Mouse (Mus musculus): Measurements from ENCODE around the gene Opcml.

Gene Opcml

DNA sequence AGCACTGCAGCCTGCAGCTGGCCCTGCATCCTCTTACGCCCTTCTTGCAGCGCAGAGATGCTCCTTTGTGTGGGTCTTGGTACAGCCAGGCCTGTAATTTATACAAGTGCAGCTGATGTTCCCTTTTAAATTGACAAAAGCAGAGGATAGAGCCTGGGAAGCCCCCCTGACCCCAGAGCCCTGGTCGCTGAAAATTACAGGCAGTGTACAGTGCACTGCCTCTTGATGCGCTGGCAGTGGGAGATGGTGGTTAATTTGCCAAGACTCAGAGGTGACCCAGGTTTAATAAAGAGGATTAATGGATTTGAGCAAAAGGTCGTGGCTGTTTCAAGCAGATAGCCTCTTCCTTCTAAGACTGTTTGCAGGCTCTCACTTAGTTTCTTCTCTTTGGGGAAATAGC is 39.9 kb downstream of the Opcml start:
- DNase-seq (ENCODE audit: low spot score in 2 of 2): no peak

DNA sequence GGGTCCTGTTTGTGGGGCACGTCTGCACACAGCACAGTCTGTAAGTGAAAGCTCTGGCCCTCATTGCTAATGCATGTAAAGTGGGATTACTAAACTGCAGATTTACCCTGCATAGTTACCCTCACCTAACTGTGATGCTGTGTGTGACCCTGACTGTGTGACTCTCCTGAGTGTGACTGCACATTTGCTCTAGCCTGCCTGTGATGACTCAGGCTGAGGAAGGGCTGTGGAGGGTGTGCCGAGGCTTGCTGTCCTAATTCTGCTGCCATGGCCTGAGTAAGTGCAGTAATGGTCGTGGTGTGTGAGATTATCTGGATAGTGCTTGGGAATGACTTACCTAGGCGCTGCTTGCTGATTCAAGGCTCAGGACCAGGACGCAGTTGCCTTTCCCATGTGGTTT is 52.2 kb downstream of the Opcml start:
- DNase-seq (ENCODE audit: low spot score in 2 of 2): no peak

DNA sequence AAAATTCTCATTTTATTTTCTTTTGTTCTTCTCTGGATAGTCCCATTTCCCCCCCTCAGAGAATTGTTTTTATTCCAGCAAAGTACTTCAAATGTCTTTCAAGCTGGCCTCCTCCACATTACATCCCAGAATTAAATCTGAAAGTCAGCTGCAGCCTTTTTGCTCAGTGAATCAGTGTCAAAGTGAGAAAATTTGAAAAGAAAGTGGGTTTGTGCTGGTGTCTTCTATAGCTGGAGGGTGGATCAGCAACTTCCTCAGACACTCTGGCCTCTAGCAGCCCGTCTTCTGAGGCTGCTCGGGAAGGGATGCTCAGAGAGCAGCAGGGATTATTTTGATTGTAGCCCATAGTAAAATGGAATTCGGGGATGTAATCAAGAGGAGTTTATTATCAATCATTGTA is 81.0 kb downstream of the Opcml start:
- no peak for DNase-seq (ENCODE audit: low spot score in 2 of 2)

DNA sequence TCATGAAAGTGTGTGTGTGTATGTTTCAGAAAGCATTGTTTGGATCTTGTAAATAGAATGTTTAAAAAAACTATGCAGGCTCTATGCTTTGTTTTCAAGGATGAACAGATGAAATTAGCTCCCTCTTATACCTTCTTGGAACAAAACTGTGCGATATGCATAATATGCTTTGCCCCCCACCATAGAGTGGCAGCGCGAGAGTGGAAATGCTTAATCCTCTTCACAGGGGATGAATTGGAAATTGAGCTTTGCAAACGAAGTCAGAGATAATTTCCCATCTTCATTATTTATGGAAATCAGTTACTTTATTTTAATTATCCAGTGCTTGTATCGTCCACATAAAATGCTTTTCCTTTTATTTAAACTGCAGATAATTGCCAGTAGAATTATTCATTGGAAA is 99.1 kb downstream of the Opcml start:
- no peak for DNase-seq (ENCODE audit: low spot score in 2 of 2)

DNA sequence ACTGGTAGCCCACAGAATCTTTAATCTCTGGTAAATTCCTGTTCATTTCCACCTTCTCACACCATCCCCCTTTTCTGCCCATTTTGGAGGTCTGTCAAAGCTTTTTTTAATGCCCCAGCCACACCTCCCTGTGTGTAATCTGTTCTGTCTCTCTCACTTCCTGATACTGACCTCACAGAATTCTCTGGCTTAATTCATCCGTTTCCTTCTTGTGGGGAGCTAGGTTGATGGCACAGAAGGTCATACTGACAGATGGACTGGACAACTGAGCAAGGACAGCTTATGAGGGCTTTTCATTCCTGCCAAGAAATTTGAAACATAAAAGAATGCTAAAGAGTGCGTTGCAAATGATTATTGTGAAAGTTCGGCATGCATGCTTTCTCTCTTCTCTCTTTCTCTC is 126.7 kb downstream of the Opcml start:
- no peak for DNase-seq (ENCODE audit: low spot score in 2 of 2)

DNA sequence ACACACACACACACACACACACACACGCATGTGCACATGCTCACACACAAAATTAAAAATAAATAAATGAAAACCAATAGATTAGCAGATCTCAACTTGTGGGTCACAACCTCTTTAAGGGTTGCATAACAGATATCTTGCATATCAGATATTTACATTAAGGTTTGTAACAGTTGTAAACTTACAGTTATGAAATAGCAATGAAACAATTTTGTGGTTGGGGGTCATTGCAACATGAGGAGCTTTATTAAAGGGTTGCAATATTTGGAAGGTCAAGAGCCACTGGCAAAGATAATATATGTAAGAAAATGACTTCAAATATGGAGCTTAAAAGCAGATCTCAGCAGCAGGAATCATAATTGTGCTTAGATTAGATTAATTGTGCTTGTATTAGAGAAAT is 132.9 kb downstream of the Opcml start:
- DNase-seq (ENCODE audit: low spot score in 2 of 2): no peak

DNA sequence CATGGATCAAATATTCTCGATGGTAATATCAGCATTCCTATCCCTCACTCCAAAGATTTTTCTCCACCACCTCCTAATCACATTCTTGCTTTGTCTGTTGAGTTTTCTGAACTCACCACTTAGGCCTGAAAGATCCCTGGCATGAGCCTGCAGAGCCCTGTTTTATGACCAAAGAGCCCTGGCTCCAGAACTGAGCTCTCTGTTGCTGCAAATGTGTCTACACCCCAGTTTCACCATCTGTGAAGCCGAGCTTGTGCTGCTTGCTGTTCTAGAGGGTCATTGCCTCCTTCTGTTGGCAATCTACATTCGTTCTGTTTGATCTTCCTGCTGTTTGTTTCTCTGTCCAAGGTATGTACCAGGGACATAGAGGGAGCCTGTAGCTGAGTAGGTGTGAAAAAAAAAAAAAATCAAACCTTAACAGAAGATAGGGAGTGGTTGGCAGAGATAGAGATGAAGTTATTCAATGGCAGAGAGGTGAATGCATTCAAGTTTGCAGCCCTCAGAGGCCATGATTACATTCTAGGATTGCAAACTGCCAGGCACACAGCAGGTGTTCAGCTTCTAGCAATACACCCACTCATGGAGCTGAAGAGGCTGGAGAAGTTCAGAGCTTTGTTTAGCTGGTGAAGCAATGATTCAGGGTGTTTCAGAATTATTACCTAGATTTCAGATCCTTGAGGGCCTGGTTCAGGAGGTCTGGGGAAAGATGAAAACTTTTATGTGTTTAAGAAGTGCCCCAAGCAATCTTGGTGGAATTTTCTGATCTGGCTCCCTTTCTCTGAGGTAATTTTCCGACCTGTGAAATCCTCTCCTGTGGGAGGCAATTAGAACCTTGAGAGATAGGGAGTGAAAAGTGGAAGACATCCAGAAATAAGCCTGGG is 133.6 kb downstream of the Opcml start:
- DNase-seq (ENCODE audit: low spot score in 2 of 2): no peak

DNA sequence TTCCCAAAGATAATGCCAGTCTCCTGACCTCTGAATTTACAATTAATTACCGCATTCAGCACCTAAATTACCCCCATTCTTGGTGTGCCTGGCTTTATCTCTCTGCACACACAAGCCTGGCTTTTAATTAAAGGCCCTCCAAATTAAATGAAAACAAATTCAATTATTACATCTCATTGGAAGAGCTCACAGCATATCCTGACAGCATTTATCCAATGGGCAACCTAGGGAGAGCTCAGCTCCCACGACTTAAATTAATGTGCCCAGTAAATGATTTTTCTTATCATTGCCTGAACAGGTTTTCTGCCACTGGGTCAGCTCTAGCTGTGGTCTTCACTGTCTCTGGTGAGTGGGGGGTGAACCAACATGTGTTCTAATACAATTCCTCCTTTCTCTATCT is 135.1 kb downstream of the Opcml start:
- no peak for DNase-seq (ENCODE audit: low spot score in 2 of 2)

DNA sequence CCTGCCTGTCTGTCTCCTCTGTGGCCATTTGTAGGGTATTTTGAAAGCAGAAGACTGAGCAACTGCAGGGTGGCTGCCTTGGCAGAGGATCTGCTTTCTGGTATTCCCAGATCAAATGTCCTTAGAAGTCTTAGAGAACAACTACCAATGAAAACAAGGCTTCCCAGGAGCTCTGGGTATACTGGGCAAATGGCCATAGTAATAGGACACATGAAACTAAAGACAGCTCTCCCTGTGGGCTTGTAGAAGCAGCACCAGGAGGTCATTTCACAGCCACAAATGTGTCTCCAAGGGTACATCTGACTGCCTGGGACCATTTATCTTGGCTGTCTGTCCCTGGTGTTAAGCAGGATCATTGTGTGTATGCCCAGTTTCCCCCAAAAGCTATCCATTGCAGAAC is 146.7 kb downstream of the Opcml start:
- no peak for DNase-seq (ENCODE audit: low spot score in 2 of 2)

DNA sequence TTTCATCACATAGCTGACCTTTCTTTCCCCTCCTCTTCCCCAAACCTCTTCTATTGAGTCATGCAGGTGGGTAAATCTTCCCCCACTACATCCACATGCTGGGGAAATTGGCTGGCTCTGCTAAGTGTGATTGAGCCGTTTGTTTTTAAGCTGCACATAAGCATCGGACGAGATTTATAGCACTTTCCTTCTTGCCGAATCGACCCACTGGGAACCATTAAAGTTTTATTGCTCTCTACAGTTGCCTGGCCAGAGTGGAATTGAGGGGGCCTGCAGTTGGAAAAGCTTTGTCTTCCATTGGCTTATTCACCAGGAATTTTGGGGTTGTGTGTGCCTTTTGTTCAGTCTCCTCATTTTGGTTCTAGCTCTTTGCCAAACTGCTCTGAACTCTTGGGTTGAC is 147.1 kb downstream of the Opcml start:
- DNase-seq (ENCODE audit: low spot score in 2 of 2): no peak

DNA sequence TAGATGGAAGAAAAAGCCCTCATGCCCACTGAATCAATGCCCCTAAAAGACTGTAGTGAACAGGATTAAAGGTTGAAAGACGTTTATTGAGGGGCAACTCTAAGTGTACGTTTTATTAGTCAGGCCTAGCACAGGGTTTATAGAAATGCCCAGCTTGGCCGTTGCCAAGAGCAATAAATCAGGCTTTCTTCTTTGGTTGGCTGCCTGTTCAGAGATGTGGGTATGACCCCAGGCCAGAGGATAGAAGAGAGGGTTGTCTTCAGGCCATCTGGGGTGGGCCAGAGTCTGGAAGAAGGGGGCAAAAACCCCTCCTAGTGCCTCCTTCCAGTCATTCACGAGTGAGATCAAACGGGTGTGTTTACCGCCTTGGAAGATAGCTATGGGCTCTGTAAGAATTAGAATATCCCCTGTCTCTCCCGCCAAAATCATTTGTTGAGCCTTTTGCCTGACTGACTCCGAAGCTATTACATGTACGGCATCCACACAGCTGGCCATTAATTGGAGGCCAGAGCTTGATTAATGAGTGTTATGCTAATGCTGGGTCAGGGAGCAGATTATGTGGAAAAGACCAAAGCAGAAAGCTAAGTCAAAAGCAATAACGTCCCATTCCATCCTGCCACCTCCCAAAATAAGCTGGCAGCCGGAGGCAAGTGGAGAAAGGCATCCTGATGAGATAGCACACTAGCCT is 154.9 kb downstream of the Opcml start:
- no peak for DNase-seq (ENCODE audit: low spot score in 2 of 2)

DNA sequence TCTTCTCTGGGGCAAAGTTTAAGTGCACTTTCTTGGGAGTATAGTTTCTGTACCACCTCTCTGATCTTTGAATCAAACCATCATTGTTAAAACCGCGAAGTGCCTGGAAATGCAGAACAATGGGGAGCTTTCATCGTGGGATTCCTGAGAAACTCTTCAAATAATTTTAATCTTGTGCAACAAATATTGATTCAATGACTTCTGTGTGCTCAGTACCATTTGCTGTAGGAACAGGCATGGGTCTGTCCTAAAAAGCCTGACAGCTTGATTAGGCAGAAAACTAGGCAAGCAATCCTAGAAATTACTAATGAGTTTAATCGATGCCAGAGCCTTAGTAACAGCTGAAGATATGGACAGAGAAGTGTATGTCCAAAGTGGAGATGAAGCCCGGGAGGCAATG is 160.5 kb downstream of the Opcml start:
- DNase-seq (ENCODE audit: low spot score in 2 of 2): no peak

DNA sequence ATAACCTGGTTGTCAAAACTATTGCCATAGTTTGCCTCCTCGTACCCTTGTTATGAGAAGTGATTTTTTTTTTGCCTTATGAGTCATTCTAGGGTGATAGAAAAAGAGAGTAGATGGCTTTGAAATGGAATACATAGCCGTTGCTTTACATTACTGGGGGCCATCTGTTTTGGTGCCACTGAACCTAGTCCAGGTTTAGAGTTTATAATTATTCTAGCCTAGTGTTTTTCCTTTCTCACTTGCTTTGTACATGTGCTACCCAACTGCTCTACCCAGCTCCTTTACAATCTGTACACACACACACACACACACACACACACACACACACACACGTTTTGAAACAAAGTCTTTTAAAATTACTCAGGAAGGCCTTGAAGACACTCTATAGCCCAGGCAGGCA is 171.1 kb downstream of the Opcml start:
- no peak for DNase-seq (ENCODE audit: low spot score in 2 of 2)

DNA sequence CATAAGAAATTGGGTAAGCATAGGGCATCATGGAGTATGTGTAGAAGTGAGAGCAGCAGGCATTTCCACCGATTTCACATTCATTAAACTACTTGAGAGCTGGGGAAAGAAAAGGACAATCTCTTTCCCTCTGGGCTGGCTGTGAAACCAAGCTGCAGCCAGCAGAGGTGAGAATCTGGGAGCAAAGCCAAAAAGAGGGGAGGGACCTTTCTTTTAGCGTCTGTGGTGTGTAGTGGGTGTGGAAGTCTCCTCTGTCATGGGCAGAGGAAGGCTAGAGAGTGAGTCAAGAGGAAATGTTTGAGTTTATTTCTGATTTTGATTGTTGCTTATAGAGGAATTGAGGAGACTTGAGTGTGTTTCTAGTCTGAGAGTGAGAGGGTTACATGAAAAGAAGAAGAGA is 172.8 kb downstream of the Opcml start:
- no peak for DNase-seq (ENCODE audit: low spot score in 2 of 2)

DNA sequence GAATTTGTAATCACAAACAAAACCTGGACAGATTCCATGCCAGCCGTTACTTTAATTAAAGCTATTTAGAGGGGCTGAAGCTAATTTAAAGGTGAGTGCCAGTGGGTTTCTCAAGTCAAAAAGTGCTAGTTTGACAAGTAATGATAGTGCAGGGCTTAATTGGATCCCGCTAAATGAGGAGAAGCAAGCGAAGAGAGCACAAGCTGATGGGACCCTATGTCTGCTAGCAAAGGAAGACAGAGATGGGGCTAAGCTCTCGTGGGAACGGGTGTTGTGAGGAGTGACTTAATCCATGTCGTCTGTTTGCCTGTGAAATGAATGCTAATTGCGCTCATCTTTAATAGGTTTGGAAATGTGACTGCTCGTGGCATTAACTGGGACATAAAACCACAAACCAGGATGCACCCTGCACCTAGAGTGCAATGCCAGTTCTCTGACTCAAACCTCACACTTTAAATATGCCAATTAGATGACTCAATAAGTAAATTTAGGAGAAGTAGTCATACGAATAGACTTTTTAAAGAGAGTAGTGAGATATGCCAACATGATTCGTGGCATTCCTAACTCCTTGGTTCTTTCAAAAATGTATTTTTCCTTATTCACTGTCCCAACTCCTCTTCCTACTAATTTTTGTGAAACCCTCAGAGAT is 174.5 kb downstream of the Opcml start:
- no peak for DNase-seq (ENCODE audit: low spot score in 2 of 2)

DNA sequence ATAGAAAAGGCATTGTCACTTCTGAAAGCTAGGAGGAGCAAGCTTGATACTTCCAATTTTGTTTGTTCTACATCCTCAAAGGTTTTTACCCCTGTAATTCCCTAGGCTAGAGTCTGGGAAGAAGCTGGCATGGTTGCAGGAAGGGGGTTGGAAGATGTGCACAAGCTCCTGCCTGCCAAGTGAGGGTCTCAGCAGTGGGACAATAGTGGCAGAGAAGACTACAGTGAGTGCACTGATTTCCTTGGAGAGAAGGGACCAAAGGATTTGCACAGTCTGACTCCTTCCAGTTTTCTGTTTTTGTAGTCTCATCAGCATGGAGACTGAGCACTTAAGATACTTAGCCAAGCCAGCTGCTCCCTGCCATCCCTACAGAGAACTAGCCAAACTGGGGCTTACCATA is 177.7 kb downstream of the Opcml start:
- no peak for DNase-seq (ENCODE audit: low spot score in 2 of 2)

DNA sequence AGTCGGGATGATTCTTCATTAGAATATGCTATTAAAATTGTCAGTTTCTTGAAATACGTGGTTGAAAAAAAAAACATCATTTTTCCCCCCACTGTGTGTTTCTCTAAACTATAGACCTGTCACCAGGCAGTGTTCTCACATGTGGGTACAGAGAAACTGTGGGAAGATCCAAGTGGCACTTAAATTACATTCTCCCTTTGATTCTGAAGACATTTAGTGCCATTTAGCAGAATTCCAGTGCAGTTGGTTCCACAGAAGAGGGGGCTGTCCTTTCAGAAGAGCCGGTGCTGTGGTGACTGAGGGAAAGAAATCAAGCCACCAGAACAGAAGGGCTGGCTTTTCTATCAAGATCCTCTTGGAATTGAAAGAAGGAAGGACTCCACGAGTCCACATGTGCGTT is 181.7 kb downstream of the Opcml start:
- DNase-seq (ENCODE audit: low spot score in 2 of 2): no peak

DNA sequence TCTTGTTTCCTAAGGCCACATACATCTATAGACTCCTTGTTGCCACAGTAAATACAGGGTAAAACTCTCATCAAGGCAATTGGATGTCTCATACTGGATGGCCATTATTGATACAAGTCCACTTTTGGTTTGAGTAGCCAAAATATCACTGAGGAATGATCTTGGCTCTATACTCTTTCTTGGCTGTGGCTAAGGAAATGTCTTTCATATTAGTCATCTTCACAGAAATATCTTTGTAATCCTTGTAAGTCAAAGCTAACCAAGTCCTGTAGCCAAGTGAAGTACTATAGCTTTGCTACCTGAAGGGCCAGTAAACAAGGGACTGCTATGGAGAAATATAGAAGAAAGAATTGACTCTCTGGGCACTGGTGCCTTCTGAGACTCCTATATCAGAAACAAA is 192.0 kb downstream of the Opcml start:
- DNase-seq (ENCODE audit: low spot score in 2 of 2): no peak

DNA sequence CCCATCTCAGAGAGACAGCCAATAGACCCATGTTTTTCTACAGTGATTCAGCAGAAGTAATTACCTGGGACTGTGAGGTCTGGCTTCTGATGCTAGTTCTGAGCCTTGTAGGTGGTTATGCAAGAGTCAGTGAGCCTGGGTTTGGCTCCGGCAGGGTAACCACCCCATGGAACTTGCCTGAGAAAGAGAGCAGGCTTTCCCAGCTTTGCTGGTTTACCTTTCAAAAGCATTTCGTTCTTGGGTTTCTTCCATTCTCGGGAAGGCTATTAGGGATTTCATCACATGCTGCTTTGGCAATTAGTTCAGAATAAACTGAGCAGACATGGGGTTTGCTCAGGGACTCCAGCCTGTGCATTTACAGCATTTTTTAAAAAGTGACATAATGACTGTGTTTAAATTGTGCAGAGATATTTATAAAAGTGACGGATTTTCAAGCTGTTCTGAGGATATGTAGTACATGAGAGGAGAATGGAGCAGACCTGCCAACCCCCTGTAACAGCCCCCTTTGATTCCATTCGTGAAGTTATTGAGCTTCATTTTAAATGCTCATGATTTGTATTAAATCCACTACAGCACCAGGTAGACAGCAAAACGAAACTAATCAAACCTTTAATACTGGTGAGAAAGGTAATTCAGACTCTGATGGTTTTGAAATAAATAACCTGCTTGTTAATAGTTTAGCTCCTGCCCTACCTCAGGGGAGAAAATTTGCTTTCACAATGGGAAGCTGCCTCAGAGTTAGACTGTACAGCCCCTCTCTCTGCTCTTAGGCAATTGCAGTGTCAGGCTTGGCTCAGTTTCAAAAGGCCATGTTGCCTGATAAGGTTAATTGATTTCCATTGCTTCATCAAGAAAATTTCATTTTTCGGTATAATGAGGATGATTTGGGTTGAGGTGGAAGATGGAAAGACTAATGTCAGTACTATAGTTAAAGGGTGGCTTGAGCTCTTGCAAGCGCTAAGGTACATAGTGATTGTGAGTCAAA is 196.3 kb downstream of the Opcml start:
- no peak for DNase-seq (ENCODE audit: low spot score in 2 of 2)

DNA sequence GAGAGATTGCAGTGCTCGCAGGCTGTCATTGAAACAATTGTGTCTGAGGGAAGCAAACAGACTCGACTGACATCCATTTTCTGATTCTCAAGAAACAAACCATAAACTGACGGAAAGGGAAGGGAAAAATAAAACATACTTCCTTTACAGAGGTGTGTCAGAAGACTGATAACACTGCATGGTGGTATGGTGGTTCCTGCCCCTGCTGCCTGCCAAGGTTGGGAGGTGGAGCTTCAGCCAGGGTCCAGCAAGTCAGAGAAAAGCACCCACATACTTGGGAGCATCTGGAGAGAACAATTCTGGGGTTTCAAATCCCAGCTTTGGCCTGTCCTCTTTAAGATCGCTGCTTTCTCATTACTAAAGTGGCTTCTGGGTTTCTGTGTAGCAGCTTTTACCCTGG is 201.0 kb downstream of the Opcml start:
- DNase-seq (ENCODE audit: low spot score in 2 of 2): no peak

DNA sequence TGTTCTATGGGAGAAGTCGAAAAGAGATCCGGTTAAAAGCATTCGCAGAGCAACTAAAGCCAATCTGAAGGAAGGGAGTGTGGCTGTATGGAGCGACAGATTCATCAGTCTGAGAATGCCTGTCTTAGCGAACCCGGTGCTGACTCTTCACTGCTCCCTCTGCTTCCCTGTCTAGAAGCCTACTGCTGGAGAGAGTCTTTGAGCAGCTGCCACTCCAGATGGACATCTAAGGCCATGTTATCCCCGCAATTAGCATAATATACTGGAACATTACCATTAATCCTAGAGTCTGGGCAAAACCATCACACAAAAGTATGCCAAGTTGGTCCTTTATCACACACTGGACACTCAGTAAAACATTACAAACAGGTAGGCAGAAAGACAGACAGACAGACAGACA is 206.0 kb downstream of the Opcml start:
- DNase-seq (ENCODE audit: low spot score in 2 of 2): no peak

DNA sequence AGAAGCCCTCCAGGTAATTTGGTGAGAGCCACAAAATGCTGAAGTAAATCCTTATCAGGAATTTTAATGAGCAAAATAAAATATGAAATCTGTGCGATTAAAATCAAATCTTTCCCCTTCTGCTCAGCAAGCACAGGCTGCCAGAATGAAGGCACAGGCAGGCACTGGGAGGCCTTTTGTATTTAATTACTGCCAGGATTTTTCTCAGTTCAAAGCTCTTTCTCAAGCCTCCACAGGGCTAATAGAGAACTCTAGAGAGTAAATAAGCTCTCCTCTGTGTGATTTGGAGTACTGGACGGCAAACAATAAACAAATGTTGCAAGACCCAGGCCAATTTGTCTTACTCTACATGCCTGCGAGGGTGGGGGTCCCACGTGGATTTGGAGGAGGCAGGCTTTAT is 208.2 kb downstream of the Opcml start:
- no peak for DNase-seq (ENCODE audit: low spot score in 2 of 2)

Data from urinary bladder, postnatal 4 days (tissue).